Mouse (Mus musculus): ENCODE data around the gene Cog8. TPM values are rescaled to one million over a fixed set of nuclear protein-coding genes. Genes with fewer than 3 reads are reported as not detected.
A peak's percentile ranks its signal among the peaks of the same experiment; 100 is the strongest.

Cog8 gene
- total and polyA plus RNA-seq, 3 experiments: 24.2 to 39.3 (median 35.3) TPM

- TF ChIP-seq JUN (IDR thresholded peaks at IDR 0.05; ENCODE audit: insufficient read depth, low read depth, low read length) (no peak), CTCF (conservative IDR thresholded peaks at IDR 0.05 in 1 of 2, IDR thresholded peaks at IDR 0.05 in 1 of 2; ENCODE audit: low read depth in 2 of 2, low read length in 2 of 2) (no peak), ELF1 (IDR thresholded peaks at IDR 0.05; ENCODE audit: low read depth, low read length) (peak; percentile 84), ZC3H11A (IDR thresholded peaks at IDR 0.05; ENCODE audit: low read depth, low read length) (no peak), ZKSCAN1 (IDR thresholded peaks at IDR 0.05; ENCODE audit: borderline replicate concordance, low read depth, low read length) (no peak), SMC3 (IDR thresholded peaks at IDR 0.05; ENCODE audit: low read depth, low read length) (no peak), RCOR1 (conservative IDR thresholded peaks at IDR 0.05; ENCODE audit: low read depth, low read length) (no peak), ETS1 (conservative IDR thresholded peaks at IDR 0.05; ENCODE audit: low read depth, low read length) (no peak), HCFC1 (IDR thresholded peaks at IDR 0.05; ENCODE audit: low read depth, low read length) (peak; percentile 80), UBTF (IDR thresholded peaks at IDR 0.05; ENCODE audit: low read depth, low read length) (0 out of 2 replicates have a peak, but pooled peaks have one; percentile 31), KAT2A (IDR thresholded peaks at IDR 0.05; ENCODE audit: insufficient replicate concordance, low read length) (0 out of 2 replicates have a peak, but pooled peaks have one; percentile 40), PAX5 (IDR thresholded peaks at IDR 0.05; ENCODE audit: low read length) (no peak), ZNF384 (IDR thresholded peaks at IDR 0.05; ENCODE audit: low read depth, low read length) (no peak), EP300 (IDR thresholded peaks at IDR 0.05; ENCODE audit: low read length) (no peak), MAFK (IDR thresholded peaks at IDR 0.05; ENCODE audit: insufficient replicate concordance, low read length) (no peak), JUND (conservative IDR thresholded peaks at IDR 0.05; ENCODE audit: low read depth, low read length) (no peak), MAZ (IDR thresholded peaks at IDR 0.05; ENCODE audit: low read depth, low read length) (no peak)
These were observed 8.2 kb downstream of the Cog8 start, which contains the start of gene Pdf (continued) for GRCm38 (mm10) chr8:107048061-107048941.

- in situ Hi-C loops (cut with MboI; ENCODE audit: low pct_ligation_motif_present, low pct_unique_long_range_greater_than_20kb, low sequenced_read_pairs): no loop called here
- H3K9ac ChIP-seq (ENCODE audit: insufficient read depth, low read depth): peak overlapping the region; percentile 74; the same call in 1 of the 2 replicates
- no peaks in the 10 kb centered on the region for H3K9me3 ChIP-seq (replicated peaks; ENCODE audit: low read length)
- H3K79me2 ChIP-seq (replicated peaks; ENCODE audit: control insufficient read depth, extremely low read depth, insufficient read depth, poor library complexity, severe bottlenecking): peaks cover 19% of the 10 kb centered on the region
- no peak for DNase-seq (ENCODE audit: extremely low read depth)
- no peak overlapping the region for H3K27ac ChIP-seq (ENCODE audit: insufficient read depth, low read depth)
- no peaks in the 10 kb centered on the region for H3K27me3 ChIP-seq (replicated peaks)
- no peak for TF ChIP-seq JUND (conservative IDR thresholded peaks at IDR 0.05; ENCODE audit: low read depth, low read length)
- TF ChIP-seq USF2 (conservative IDR thresholded peaks at IDR 0.05; ENCODE audit: low read depth, low read length): no peak
- no peak for TF ChIP-seq BHLHE40 (IDR thresholded peaks at IDR 0.05; ENCODE audit: low read depth, low read length)
- TF ChIP-seq POLR2A (IDR thresholded peaks at IDR 0.05; ENCODE audit: low read depth, low read length): no peak
- no peak for TF ChIP-seq UBTF (IDR thresholded peaks at IDR 0.05; ENCODE audit: low read depth, low read length)
- TF ChIP-seq CHD2 (IDR thresholded peaks at IDR 0.05; ENCODE audit: low read length): no peak
- TF ChIP-seq ELF1 (IDR thresholded peaks at IDR 0.05; ENCODE audit: low read depth, low read length): no peak
- no peak for TF ChIP-seq CHD1 (IDR thresholded peaks at IDR 0.05; ENCODE audit: low read depth, low read length)
- TF ChIP-seq GABPA (IDR thresholded peaks at IDR 0.05; ENCODE audit: insufficient replicate concordance, low read depth, low read length): no peak
- TF ChIP-seq MAFK (IDR thresholded peaks at IDR 0.05; ENCODE audit: insufficient replicate concordance, low read length): no peak
- no peak for TF ChIP-seq ZKSCAN1 (IDR thresholded peaks at IDR 0.05; ENCODE audit: borderline replicate concordance, low read depth, low read length)
- TF ChIP-seq ZC3H11A (IDR thresholded peaks at IDR 0.05; ENCODE audit: low read depth, low read length): no peak
- H3K36me3 ChIP-seq (replicated peaks in 1 of 2; ENCODE audit: control insufficient read depth in 1 of 2, insufficient read depth in 1 of 2, low read length in 1 of 2): peaks cover 66 to 76% of the 10 kb centered on the region in 2 experiments
- dilution Hi-C loops (cut with MboI; ENCODE audit: extremely low pct_ligation_motif_present, extremely low pct_unique_long_range_greater_than_20kb, low sequenced_read_pairs): no loop called here
- H3K4me1 ChIP-seq (ENCODE audit: control insufficient read depth in 1 of 2, insufficient read depth in 2 of 2): peaks cover 5 to 39% of the 10 kb centered on the region in 2 experiments; a peak in 3 of 4 replicates
- peak overlapping the region in 1 of 3 experiments; percentile 90 for H3K4me3 ChIP-seq (replicated peaks in 1 of 3; ENCODE audit: low read depth in 2 of 3, low read length in 2 of 3, poor library complexity in 1 of 3)
- peak overlapping the region; percentile 53; the same call in 1 of the 2 replicates for H3K4me2 ChIP-seq (ENCODE audit: insufficient read depth, low read depth, poor library complexity, severe bottlenecking)
These were observed 9.5 kb downstream of the Cog8 start for GRCm38 (mm10) chr8:107046976-107047375.

Measured in CH12.LX (cell line).